Mouse (Mus musculus) kidney, postnatal 14 days (tissue): ENCODE results near the gene Cstf3.

Experiments
- DNase-seq: peaks from one replicate; pipeline ENCODE4 v3.0.0; 2022; ENCODE audit warnings: mixed read lengths

Cstf3 gene

DNA sequence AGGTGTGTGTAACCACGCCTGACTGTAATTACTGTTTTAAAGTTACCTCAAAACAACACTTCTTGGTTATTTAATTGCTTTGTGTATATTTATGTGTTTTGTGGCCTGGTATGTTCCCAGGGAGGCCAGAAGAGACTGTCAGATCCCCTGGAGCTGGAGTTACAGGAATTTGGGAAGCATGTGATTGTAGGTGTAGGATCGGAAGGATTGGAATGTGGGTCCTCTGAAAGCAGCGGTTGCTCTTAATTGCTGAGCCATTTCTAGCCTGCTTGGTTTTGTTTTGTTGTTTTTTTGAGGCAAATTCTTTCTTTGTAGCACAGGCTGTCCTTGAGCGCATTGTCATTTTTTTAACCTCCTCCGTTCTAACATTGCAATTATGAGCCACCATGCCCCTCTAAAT lies 14.4 kb downstream of the Cstf3 start:
- no peak for DNase-seq

DNA sequence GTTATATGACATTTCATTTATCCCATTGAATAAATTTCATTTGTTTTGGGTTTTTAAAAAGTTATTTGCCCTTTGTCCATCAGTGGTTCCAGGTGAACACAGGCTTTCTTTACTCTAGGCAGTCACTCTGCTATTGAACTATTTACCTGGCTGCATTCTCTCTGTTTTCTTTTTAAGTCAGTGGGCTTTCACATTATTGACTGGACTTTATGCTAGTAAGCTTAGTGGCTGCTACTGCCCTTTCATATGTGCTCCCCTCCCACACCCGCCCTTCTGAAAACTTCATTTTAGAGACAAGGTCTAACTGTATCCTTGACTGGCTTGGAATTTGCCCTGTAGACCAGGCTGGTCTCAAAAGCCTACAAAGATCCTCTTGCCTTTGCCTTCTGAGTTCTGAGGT lies 15.2 kb downstream of the Cstf3 start:
- no peak for DNase-seq

DNA sequence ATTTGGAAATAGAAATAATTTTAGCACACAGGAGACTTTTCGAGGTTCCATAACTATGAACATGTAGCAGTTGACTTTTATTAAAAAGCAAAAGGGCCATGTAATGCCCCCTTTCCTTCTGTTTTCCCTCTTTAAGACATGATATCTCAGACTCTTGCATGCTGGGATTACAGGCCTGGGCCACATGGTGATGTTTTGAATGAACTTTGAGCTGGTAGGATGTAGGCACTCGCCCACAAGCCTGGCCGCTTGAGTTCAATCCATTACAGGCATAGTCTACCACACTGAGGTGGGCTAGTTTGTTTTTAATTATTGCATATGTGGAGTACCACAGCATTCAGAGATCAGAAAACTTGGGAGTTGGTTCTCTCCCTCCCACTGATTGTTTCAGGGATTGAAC lies 24.5 kb downstream of the Cstf3 start:
- no peak for DNase-seq

DNA sequence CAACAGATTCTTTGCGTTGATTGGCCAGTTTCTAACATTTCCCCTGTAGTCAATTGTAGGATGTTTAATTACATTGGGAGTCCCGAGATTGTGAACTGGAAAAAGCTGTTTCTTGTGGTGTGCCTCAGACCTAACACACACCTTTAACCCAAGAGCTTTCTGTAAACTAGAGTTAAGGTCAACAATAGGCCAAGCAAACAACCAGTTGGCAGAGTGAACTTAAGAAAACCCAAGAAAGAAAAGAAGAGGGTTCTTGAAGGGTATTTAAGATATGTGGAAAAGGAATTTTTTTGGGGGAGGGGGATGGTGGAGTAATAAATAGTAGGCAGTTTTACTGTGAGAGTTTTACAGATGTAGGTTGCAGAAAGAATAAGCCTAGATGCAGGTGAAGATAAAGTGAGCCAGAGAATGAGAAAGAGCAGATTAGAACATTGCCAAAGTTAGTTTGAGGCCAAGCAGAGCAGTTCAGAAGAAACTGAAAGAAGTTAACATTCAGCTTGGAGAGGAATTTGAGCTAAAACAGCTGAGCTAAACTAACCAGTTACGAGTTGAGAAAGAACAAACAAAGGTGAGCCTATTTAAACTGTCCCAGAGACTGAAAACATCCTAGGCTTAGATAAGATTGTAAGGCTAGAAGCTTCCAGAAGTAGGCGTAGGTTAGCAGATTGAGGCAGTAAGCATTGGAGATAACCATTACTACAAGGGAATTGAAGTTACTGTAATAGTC lies 25.8 kb downstream of the Cstf3 start:
- DNase-seq: no peak

DNA sequence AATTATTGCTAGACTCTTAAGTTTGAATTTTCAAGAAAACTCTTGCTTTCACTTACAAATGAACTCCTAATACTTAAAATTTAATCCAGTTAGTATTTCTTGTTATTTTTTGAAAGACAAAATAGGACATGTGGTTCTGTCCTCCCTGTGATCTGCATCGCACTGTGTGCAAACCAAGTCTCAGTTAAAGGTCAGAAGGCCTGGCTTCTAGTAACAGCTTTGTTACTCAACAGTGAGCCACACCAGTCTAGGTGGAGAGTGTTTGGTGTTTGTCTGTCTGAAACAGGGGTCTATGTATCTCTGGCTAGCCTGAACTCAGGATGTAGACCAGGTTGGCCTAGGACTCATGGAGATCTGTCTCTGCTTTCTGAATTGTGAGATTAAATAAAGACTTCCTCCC lies 68.3 kb downstream of the Cstf3 start:
- DNase-seq: no peak

DNA sequence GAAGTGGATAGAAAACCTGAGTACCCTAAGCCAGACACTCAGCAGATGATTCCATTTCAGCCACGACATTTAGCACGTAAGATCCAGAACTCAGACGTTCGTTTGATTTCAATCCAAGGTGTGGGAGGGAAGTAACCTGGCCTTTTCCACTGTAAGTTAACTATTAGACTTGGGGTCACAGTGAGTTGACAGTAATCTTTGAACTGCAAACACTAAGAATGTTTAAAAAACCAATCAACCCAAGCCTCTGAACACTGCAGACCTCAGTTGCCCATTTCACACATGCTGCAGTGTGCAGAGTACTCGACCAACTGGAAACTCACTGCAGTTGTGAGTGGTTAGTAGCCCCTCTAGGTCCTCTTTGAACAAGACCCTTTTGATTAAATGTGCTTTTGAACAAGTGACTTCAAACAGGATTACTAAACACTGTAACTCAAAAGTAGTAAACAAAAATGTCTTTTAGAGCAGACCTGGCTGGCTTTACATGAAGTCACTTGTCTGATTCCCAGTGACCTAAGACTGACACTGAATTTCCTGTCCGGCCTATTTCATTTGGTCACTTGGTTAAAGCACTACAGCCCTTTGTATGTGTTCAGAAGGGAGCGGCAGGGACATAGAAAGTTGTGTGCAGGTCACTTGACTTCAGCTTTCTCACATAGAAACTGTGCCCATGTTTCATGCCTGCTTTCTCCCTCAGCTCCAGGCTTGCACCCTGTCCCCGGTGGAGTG lies 73.2 kb downstream of the Cstf3 start:
- peak; percentile 53 for DNase-seq

DNA sequence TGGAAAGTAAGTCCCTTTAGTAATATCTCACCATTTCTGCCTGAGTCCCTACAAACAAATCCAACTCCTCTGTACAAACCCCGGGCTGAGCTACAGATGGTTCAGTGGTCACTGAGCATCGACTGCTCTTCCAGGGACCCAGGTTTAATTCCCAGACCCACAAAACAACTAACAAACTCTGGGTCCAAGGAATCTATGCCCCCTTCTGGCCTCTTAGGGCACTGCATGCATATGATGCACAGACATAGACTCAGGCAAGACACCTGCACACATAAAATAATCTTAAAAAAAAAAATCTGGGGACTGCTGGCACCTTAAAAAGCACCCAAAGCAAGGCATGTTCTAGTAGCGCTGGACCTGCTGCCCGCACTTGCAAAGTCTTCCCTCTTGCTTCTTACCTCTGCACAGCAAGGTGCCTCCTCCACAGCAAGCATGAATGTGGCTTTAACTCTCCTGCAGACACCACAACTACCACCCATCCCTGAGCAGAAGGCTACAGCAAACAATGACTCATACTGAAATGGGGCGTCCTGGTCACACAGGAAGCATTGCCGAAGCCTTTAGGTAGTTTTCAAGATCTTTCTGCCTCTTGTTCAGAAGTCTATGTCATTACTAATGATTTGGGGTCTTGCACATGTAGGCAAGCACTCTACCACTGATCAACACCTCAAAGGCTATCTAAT lies 78.9 kb downstream of the Cstf3 start:
- DNase-seq: no peak

DNA sequence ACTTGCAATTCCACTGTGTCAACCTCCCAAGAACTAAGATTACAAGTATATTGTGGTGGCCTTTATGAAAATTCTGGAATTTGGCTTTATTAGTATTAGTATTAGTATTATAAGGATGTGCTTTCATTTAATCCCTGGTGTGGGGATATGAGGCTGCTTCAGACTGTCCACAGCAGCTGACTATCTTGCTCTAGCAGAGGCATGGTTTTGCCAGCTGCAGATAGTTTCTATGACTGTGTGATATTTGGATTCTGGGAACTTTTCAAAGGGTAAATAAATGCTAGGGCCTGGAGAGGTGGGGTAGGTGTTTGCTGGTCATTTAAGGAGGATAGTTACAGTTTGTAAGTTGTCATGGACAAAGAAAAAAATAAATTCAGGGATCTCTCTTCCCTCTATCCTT lies 81.4 kb downstream of the Cstf3 start:
- DNase-seq: no peak

DNA sequence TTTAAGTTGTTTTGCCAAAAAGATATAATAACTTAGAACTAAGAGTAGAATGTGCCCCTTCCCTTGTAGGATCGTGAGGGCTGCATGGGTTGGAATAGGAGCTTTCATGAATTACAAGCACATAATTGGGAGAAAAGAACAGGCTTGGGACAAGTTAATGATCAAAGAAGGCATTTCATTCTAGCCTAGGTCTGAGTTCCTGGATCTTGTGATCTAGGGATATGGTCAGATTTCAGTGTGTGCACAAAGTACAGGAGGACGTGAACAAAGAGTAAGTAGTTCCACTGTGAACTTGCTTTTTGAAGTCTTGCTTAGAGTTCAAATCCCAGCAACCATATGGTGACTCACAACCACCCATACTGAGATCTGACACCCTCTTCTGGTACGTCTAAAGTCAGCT lies 87.0 kb downstream of the Cstf3 start:
- no peak for DNase-seq

DNA sequence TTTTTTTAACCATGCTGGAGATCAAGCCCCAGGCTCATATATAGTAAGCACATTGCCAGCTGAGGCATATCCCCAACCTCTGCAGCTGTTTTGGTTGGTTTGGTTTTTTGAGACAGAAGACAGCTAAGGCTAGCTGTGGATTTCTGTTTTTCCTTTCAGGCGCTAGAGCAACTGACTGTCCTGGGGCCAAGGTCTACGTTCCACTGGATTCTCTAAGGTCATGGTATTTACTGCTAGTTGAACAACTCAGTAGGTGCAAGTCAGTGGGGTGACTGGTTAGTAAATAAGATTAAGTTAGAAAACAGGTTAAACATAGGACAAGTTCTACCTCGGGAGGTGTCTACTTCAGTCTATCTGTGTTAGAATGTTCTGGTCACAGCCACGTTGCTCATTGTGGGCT lies 94.4 kb downstream of the Cstf3 start:
- peak; percentile 37 for DNase-seq

DNA sequence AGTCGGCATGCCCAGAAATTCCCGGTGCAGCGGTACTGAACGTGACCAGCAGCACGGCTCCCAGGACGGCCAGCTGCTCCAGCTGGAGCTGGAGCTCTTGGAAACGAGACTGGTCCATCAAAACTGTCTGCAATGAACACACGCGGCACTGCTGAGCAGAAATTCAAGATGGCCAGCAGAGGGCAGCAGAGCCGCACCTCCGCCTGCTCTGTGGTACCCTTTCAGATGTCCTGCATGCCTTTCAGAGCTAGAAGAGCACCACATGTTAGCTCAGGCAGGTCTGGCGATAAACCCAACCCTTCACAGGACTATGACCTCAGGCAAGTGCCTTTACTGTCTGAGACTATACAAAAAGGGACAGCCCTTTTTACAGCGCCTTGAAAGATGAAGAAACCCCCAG lies 95.1 kb downstream of the Cstf3 start:
- DNase-seq: peak; percentile 89

DNA sequence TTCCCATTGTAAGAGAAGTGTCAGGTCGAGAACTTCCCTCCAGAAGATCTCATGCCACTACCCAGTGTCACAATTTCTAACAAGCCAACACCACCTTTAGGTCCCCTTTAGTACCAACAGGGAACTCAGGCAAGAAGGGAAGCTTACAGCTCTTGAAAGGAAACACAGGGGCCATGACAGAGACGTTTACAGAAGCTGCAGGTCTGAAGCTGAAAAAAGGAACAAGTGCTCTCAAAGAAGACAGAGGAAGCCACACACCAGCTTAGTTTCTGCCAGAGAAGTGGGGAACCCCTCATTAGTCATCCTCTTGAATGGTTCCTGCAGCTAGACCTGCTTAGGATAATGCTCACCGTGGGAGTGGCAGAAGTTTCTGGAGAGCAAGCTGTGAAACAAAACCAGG lies 96.9 kb downstream of the Cstf3 start:
- no peak for DNase-seq

DNA sequence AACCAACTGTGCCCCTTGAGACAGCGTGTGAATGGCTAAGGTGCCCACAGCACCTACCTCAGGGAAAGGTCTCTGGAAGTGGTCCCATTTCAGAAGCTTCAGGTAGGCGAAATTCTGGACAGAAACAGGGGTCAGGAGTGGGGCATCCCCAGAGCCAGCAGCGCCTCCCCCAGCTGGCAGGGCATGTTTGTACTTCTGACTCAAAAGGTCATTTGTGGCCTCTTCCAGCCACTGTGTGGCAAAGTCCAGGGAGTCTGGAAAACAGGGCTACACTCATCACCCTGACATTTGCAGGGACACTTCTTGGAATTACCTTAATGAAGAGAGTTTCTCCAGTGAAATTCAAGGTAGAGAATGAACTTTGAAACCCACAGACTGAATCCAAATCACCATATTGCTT lies 98.0 kb downstream of the Cstf3 start:
- DNase-seq: peak; percentile 24

DNA sequence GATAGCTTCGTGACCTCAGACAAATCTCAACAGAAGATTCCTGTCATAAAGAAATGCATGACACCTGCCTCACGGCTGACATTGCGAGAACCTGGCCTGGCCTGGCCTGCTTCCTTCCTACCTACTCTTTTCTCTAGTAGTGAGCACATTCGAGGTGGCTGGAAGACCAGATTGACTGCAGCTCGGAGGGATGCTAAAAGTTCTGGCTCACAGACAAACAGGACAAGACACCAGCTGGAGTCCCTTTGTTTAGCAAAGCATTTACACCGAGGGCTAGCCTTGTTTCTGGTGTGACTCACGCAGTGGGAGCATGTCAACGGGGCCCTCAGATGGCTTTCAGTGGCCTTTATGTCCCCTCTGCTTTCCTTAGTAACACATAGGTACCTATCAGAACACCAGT lies 98.4 kb downstream of the Cstf3 start:
- DNase-seq: no peak

DNA sequence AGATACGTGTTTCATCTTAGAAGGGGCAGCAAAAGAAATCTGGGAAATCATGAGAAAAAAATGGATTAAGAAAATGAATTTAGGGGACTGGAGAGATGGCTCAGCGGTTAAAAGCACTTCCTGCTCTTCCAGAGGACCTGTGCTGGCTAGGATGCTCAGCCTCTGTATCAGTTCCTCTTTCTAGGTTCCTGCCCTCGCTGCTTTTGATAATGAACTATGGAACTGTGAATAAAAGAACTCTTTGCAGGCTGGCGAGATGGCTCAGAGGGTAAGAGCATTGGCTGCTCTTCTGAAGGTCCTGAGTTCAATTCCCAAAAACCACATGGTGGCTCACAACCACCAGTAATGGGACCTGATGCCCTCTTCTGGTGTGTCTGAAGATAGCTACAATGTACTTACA lies 100.4 kb downstream of the Cstf3 start:
- no peak for DNase-seq

DNA sequence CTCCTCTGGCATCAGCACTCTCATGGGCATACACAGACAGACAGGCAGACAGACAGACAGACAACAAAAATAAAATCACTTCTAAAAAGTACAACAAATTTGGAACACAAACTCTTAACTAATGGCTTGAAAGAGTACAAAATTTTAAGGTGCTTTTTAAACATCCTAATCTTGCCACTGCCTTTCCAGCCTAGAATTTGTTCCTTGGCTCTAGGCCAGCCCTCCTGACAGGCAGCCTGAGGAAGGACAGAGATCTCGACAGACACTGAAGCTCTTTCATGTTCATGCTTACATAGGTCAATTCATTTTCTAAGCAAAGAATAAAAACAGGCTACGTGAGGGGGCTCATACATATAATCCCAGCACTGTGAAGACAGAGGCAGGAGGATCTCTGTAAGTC lies 102.2 kb downstream of the Cstf3 start:
- no peak for DNase-seq

DNA sequence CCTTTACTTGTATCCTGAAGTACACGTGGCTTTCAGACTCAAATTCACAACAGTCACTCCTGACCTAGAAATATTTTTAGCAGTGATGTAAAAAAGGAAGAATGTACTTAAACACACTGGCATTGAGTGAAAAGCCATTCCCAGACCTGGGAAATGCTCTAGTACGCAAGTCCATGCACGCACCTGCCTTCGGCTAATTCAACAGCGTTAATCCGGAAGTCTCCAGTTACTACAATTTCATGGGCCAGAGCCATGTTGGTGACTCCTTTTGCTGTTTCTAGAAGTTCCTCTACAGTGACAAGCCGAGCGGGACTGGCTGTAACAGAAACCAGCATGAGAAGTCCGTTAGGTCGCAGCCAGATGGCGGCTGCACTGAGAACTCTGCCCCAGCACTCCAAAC lies 109.3 kb downstream of the Cstf3 start:
- DNase-seq: no peak

DNA sequence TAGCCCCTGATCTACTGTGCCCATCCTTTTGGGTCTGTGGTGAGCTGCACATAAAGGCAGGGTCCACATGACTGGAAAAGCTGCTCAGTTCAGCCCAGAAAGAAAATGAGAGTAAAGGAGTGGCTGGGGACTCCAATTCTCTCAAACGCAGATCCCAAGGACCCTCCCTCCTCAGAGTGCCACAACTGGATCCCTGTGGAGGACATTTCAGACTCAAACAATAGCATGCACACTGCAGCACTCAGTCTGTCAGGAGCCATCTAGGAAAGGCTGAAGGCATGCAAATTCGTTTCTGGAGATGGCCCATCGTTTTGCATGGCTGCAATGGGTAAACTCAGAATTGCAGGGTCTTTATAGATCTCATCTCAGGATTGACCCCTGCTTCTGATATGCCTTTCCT lies 112.8 kb downstream of the Cstf3 start:
- DNase-seq: no peak

DNA sequence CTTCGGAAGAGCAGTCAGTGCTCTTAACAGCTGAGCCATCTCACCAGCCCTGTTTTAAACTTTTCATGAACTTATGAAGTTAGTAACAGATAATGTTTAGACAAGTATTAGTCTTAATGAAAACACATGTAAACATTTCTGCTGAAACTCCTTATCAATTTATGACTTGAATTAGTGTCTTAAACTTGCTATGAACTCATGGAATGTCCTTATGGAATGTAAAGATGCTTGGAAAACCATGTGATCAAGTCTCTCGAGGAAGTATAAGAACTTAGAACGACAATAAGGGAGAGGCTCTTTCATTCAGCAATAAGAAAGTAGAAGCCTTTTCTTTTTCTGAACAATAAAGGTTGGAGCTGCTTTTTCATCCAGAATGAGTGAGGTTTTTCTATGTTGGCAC lies 114.0 kb downstream of the Cstf3 start:
- no peak for DNase-seq

DNA sequence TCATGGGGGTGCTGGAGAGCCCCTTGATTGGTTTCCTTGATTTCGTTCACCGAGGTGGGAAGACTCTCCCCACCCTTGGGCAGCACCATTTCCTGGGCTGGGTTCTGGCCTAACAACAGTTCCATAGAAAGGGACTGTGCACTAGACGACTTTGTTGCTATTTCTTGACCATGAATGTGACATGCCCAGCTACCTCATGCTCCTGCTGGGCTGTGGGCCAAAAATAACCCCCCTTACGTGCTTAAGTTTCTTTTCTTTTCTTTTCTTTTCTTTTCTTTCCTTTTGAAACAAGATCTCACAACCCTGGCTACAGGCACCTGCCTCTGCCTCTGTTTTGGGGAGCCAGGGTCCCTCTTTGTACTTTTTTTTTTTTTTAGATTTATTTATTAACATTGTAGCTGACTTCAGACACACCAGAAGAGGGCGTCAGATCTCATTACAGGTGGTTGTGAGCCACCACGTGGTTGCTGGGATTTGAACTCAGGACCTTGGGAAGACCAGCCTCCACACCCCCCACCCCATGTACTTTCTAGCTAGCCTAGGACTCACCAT lies 119.5 kb downstream of the Cstf3 start:
- no peak for DNase-seq

DNA sequence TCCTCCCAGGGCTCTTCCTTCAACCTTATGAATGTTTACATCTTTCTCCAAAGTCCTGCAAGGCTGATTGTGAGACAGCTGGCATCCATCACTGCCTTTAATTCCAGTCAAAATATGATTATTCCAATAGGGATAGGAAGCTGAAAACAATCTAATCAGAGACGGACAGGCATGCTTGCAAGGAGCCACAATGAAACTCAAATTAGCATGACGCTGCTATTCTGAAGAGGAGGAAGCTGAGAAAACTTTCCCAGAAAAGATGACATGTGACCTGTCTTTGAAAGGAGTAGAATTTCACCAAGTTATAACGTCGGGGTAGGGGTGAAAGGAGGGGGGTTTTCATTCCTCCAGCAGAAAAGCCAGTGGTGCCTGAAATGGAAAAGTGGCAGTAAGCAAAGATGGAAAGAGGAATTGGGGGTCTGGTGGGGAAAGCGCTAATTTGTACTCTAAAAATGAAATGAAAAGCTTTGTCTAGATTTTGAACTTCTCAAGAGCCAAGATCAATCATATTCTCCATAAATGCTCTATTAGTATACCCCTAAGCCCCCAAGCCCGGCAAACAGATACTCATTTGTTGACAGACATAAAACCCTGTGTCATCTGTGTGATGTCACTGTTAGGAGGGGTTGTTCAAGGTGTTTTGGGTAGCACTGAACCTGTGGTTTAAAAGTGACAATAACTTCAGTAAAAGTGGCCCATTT lies 120.5 kb downstream of the Cstf3 start:
- no peak for DNase-seq

DNA sequence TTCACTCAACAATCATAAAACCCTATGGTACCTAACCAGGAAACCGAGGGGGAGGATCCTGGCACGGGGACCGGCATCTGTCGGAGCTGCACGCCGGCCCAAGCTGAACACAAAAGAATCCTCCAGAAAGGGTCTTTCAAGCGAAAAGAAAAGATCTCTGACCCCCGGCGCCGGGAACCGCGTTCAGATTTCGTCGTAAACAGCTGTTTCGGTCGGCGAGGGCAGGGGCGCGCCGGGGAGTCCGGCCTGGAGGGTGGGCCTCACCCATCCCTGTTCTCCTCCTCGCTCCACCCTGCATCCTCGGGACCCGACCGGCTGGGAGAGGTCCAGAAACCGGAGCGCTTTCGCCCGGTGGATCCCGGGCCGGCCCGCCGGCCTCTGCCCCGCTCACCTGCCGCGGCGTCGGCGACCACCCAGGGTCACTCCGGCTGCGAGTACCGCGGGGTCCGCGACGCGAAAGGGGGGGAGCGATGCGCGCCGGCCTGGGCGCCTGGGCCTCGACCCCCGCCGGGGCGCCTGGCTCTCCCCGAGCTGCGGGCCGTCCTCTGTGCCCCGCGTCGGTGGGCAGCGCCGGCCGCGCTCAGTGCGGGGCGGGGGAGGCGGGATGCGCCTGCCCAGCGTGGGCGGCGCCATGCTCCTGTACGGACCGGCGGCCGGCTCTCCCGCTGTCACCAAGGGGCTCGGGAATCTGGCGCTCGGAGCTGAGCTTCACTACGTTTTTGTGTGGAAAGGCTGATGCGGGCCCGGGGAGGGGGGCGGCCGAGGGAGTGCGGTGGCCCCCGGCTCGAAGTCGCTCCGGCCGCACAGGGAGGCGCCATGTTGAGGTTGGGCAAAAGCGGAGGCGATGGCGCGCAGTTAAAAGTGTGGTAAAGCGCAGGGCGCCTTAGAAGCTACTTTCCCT lies 121.5 kb downstream of the Cstf3 start, which contains the start of gene Tcp11l1:
Gene Tcp11l1, minus strand, starts transcription at position 585 of the 901 bp plus-strand sequence.
- peak; percentile 72 for DNase-seq
